Mouse (Mus musculus) megakaryocyte-erythroid progenitor cell, adult 5-6 weeks (primary cell): Measurements from ENCODE around the gene Otulin. TPM values are rescaled to one million over a fixed set of nuclear protein-coding genes. Genes with fewer than 3 reads are reported as not detected.

Experiments used
- ATAC-seq: replicated peaks from 2 replicates; pipeline ENCODE4 v1.8.0; 2016; ENCODE audit warnings: mild to moderate bottlenecking, inconsistent platforms; ENCODE audit not compliant: severe bottlenecking, poor library complexity, low FRiP score, low TSS enrichment
- total RNA-seq, 2 experiments: library from RNA; stranded (forward) in 1 of 2; stranded (reverse) in 1 of 2; fragments of 200-1000, 215-1000 nt in 1 of 2; fragments of >200 nt in 1 of 2; fragmentation: Nextera tagmentation in 1 of 2; gene quantifications; 2 replicates each; pipeline ENCODE4 v1.2.3; 2014 to 2017

Gene Otulin
- total RNA-seq, 2 experiments from 2014 or later: 32.2 to 51.2 TPM

GRCm38 (mm10) chr15:27659143-27659542, 28.6 kb upstream of the Otulin start:
- ATAC-seq: no peak; the same call in 1 of the 2 replicates

GRCm38 (mm10) chr15:27658356-27658755, 27.9 kb upstream of the Otulin start:
- ATAC-seq: no peak

GRCm38 (mm10) chr15:27657866-27658265, 27.4 kb upstream of the Otulin start:
- no peak for ATAC-seq

- ATAC-seq: no peak
These were observed 26.1 kb upstream of the Otulin start for GRCm38 (mm10) chr15:27656626-27657025.

GRCm38 (mm10) chr15:27655015-27655414, 24.5 kb upstream of the Otulin start:
- 0 out of 2 replicates have a peak, but pooled peaks have one; percentile 27 for ATAC-seq

GRCm38 (mm10) chr15:27647686-27648085, 17.2 kb upstream of the Otulin start:
- ATAC-seq: no peak

GRCm38 (mm10) chr15:27646665-27647064, 16.2 kb upstream of the Otulin start:
- no peak for ATAC-seq

- no peak for ATAC-seq
These were observed 14.8 kb upstream of the Otulin start for GRCm38 (mm10) chr15:27645250-27645649.

GRCm38 (mm10) chr15:27642895-27643294, 12.4 kb upstream of the Otulin start:
- ATAC-seq: peak; percentile 98

- ATAC-seq: no peak
These were observed 10.7 kb upstream of the Otulin start for GRCm38 (mm10) chr15:27641171-27641570.

- no peak for ATAC-seq
These were observed 3.7 kb upstream of the Otulin start for GRCm38 (mm10) chr15:27633941-27634900.

- ATAC-seq: no peak
These were observed 493 bp downstream of the Otulin start for GRCm38 (mm10) chr15:27629800-27630600.

- no peak for ATAC-seq
These were observed 1.4 kb downstream of the Otulin start for GRCm38 (mm10) chr15:27629046-27629445.

- ATAC-seq: no peak
These were observed 2.7 kb downstream of the Otulin start for GRCm38 (mm10) chr15:27627794-27628193.

- ATAC-seq: no peak
These were observed 4.2 kb downstream of the Otulin start for GRCm38 (mm10) chr15:27626314-27626713.

- ATAC-seq: no peak
These were observed 4.6 kb downstream of the Otulin start for GRCm38 (mm10) chr15:27625890-27626255.

- ATAC-seq: no peak
These were observed 5.2 kb downstream of the Otulin start for GRCm38 (mm10) chr15:27625014-27625889.

- no peak for ATAC-seq
These were observed 7.2 kb downstream of the Otulin start for GRCm38 (mm10) chr15:27623286-27623685.

GRCm38 (mm10) chr15:27620475-27621185, 9.9 kb downstream of the Otulin start:
- ATAC-seq: no peak
